Mouse (Mus musculus) thymus, adult 2 months (tissue): Measurements from ENCODE around the gene Limd2.

ENCODE experiments used
- CTCF ChIP-seq: fragments of 200-500 bp; IDR thresholded peaks from 2 replicates; pipeline ENCODE4 v1.5.1; 2012; ENCODE audit warnings: mild to moderate bottlenecking, control low read depth, low read length, moderate library complexity, borderline replicate concordance; ENCODE audit not compliant: control insufficient read depth, poor library complexity, insufficient read depth; ENCODE audit errors: extremely low read depth
- POLR2A ChIP-seq: fragments of 200-500 bp; IDR thresholded peaks from 2 replicates; pipeline ENCODE4 v1.6.1; 2012; ENCODE audit warnings: mild to moderate bottlenecking, low read length, control low read depth, moderate library complexity; ENCODE audit not compliant: control insufficient read depth, poor library complexity, insufficient read depth; ENCODE audit errors: extremely low read depth

DNA sequence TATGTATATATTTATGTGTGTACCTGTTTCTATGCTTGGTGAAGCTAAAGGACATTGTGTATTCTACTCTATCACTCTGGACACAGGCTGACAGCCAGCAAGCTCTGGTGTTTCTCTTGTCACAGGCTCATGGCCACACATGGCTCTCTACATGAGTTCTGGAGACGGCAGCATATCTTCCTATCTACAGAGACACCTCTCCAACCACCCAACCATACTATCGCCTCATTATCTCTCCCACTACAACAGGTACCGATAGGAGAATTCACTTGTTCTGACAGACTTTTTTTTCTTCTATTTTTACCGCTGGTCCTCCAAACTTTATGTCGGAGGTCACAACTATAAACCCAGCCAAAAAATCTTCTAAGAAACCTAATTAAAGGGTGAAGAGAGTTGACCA, 31.6 kb upstream of the Limd2 start:
- TF ChIP-seq CTCF (no peak), POLR2A (no peak)
